Comparison of ENCODE assay signal across 9 mouse cellular contexts in genomic region chr14:117813473-117813872, GRCm38 (mm10).
A peak's percentile ranks its signal among the peaks of the same experiment; 100 is the strongest.
DNase-seq lines count a peak whose midpoint lies in the region; ATAC-seq and TF ChIP-seq lines count a peak whose summit lies in the region.
"Had no signal": no experiment of that assay in that cellular context is flagged by ENCODE, and none has a peak within 500 bp of the region (broad histone marks: within the 10 kb centered on the region; RNA-seq: fewer than 3 reads in every experiment).

No protein-coding gene starts in this region.

- H3K9ac ChIP-seq in liver, adult 2 months (ENCODE audit: low read depth, low read length), result no peak overlapping the region
- H3K9ac ChIP-seq in liver, postnatal 0 days (replicated peaks), result no peak overlapping the region
- H3K9ac ChIP-seq in intestine, postnatal 0 days (ENCODE audit: low read depth, low read length), result no peak overlapping the region

- H3K79me2 ChIP-seq in liver, adult 2 months (ENCODE audit: control insufficient read depth, insufficient read depth, low read length), result no peaks in the 10 kb centered on the region

- H3K4me3 ChIP-seq in liver, adult 2 months (ENCODE audit: insufficient read depth, low read depth, low read length), result no peak overlapping the region
- no peak overlapping the region for H3K4me3 ChIP-seq in liver, postnatal 0 days (ENCODE audit: low read depth, low read length)
- H3K4me3 ChIP-seq in intestine, postnatal 0 days (ENCODE audit: low read depth, low read length), result no peak overlapping the region

- no peaks in the 10 kb centered on the region for H3K9me3 ChIP-seq in liver, postnatal 0 days (ENCODE audit: low read length)
- H3K9me3 ChIP-seq in intestine, postnatal 0 days (ENCODE audit: control insufficient read depth), result no peaks in the 10 kb centered on the region

- TF ChIP-seq CTCF in liver, adult 2 months (IDR thresholded peaks at IDR 0.05; ENCODE audit: low read depth, low read length), result no peak
- no peak for TF ChIP-seq CTCF in liver, postnatal 0 days (IDR thresholded peaks at IDR 0.05; ENCODE audit: low read depth)
- TF ChIP-seq CTCF in intestine, postnatal 0 days (IDR thresholded peaks at IDR 0.05; ENCODE audit: low read depth), result no peak

- no peak for TF ChIP-seq POLR2A in liver, adult 2 months (IDR thresholded peaks at IDR 0.05; ENCODE audit: extremely low read depth, insufficient read depth, low read length)

- H3K36me3 ChIP-seq in liver, adult 2 months (ENCODE audit: control insufficient read depth, insufficient read depth, low read length), result no peaks in the 10 kb centered on the region
- H3K36me3 ChIP-seq in liver, postnatal 0 days (replicated peaks; ENCODE audit: insufficient read depth, low read length), result no peaks in the 10 kb centered on the region
- no peaks in the 10 kb centered on the region for H3K36me3 ChIP-seq in intestine, postnatal 0 days (ENCODE audit: control insufficient read depth, insufficient read depth)

- H3K27me3 ChIP-seq in liver, adult 2 months (ENCODE audit: control insufficient read depth, insufficient read depth, low read length), result no peaks in the 10 kb centered on the region
- H3K27me3 ChIP-seq in liver, postnatal 0 days (ENCODE audit: insufficient read depth, low read length), result no peaks in the 10 kb centered on the region
- H3K27me3 ChIP-seq in intestine, postnatal 0 days (replicated peaks; ENCODE audit: control insufficient read depth, insufficient read depth, low read length), result no peaks in the 10 kb centered on the region

- DNase-seq in liver, adult 2 months (ENCODE audit: extremely low read depth, low read depth, low spot score), result peak; percentile 30
- no peak for DNase-seq in liver, postnatal 0 days
- DNase-seq in frontal cortex, postnatal 36 days (ENCODE audit: low spot score in 2 of 2), result peak; percentile 44 to 63
- peak; percentile 48 to 57 for DNase-seq in left cerebral cortex, adult 9 months (ENCODE audit: low spot score in 2 of 2)
- peak; percentile 37 to 58 for DNase-seq in right cerebral cortex, postnatal 36 days (ENCODE audit: low spot score in 2 of 2)
- DNase-seq in gastrocnemius, postnatal 4 days (ENCODE audit: low spot score in 2 of 2), result no peak
- DNase-seq: cerebellum, postnatal 10 days; thymus, adult 18-20 months had no signal

- H3K27ac ChIP-seq in liver, adult 2 months (replicated peaks; ENCODE audit: insufficient read depth, low read depth, low read length), result no peak overlapping the region
- H3K27ac ChIP-seq in liver, postnatal 0 days (ENCODE audit: low read depth), result no peak overlapping the region
- no peak overlapping the region for H3K27ac ChIP-seq in intestine, postnatal 0 days (ENCODE audit: low read depth, low read length)

- no peak for ATAC-seq in liver, postnatal 0 days
- ATAC-seq in intestine, postnatal 0 days, result no peak

- WGBS in liver, adult 2 months, result 29% methylated on average over 3 of the region's 3 CpGs
- WGBS in liver, postnatal 0 days (ENCODE audit: insufficient replicate concordance), result 81% methylated on average over 3 of the region's 3 CpGs
- 77% methylated on average over 3 of the region's 3 CpGs for WGBS in intestine, postnatal 0 days

- no peak overlapping the region for H3K4me2 ChIP-seq in liver, postnatal 0 days (ENCODE audit: low read depth, low read length)
- no peak overlapping the region for H3K4me2 ChIP-seq in intestine, postnatal 0 days (replicated peaks; ENCODE audit: low read depth)

- H3K4me1 ChIP-seq in liver, adult 2 months (ENCODE audit: control insufficient read depth, insufficient read depth, low read length), result peaks cover 10% of the 10 kb centered on the region
- no peaks in the 10 kb centered on the region for H3K4me1 ChIP-seq in liver, postnatal 0 days (ENCODE audit: insufficient read depth)
- H3K4me1 ChIP-seq in intestine, postnatal 0 days (replicated peaks; ENCODE audit: control insufficient read depth, insufficient read depth, low read length), result no peaks in the 10 kb centered on the region

- TF ChIP-seq EP300 in liver, postnatal 0 days (IDR thresholded peaks at IDR 0.05; ENCODE audit: low read depth), result no peak

Comparison
In these comparisons a context has a peak if more than half of its experiments do, and no peak if none do; other contexts are left out.
1. DNase-seq: peak in liver, adult 2 months (single experiment), frontal cortex, postnatal 36 days (2 of 2), left cerebral cortex, adult 9 months (2 of 2) and right cerebral cortex, postnatal 36 days (2 of 2); none in liver, postnatal 0 days (single experiment) and gastrocnemius, postnatal 4 days (0 of 2).